Mouse (Mus musculus): ENCODE results near the gene Ndufb5. TPM values are rescaled to one million over a fixed set of nuclear protein-coding genes. Genes with fewer than 3 reads are reported as not detected.

Ndufb5 gene
- 79.3 TPM for total RNA-seq (2023)

DNA sequence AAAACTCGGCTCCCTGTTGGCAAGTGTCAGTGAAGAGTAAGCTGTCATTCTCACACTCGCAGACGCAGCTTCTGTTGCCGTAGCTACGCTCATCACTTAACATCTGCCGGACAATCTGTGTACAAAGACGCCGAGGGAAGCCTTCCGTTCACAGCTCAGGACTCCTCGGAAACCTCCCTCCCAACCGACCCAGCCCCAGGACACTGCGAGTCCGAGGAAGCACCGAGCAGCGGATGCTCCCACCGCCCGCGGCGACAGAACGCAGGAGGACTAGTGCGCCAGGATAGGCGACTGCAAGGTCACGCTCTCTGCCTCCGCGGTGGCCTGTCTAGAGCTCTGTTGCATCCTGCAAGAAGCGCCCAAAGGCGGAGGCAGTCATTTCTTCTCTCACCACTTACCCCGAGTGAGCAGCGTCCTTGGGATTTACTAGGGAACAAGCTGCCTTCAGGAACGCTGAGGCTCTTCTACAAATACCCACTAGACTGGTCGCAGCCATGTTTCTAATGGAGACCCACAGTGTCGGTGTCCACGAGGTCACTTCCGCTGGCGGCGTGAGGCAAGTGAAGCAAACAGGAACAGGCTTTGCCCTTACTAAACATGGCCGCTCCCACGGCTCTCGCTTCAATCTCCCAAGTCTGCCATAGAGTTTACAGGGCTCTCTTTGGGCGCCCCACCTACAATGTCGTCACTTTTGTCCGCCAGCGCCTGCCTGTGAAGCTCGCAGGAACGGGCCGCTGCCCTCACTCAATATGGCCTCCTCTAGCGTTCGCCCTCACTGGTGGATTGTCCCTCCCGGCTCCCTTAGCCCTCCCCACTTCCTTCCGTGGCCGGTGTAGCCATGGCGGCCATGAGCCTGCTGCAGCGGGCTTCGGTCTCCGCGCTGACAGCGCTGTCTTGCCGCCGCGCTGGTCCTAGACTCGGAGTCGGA, at the start of gene Ndufb5:
Gene Ndufb5, plus strand, starts transcription at position 747 of the 928 bp plus-strand sequence.

DNA sequence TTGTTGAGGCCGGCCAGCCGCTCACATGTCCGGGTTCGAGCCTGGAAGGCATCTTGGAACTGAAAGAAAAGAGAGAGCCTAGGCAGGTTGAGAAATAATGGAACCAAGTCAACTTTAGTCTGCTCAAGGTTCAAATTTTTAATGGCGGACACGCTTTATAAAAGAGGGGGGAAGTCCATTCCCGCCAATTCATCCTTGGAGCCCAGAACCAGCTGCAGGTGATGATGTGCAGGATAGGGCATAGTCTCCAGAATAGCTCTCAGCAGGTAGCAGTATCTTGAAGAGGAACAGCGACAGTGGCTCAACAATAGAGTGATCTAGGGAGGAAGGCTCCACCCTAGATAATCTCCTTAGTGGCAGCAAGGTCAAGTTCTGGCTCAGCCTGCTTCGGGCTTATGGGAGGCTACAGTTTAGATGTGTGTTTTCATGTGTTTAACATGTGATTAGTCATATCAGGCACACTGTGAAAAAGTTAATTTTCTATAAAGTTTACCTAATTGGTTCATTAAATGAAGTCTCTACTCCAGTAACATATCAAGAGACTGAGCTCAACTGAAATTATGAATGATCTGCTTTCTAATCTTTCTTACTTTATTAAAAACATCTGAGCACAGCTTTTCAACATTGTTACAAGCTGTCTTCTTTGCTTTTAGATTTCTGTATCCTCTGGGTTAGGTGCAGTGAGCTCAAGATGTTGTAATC, 31.0 kb upstream of the Ndufb5 start, which contains the start of gene Actl6a:
Gene Actl6a, plus strand, starts transcription at position 652 of the 702 bp plus-strand sequence.

GRCm38 (mm10) chr3:32737172-32737655, 424 bp downstream of the Ndufb5 start, which contains the start of gene Mrpl47:
TSS of gene Mrpl47 (minus strand) at chr3:32737605.

Other genes starting within 250 kb of the Ndufb5 start
- gene Kcnmb3, start 244.8 kb upstream of the Ndufb5 start, total RNA-seq (2023) = 1.1 TPM
- 47.6 TPM for gene Zfp639, start 226.7 kb upstream of the Ndufb5 start, total RNA-seq (2023)
- 43.4 TPM for gene Mfn1, start 207.5 kb upstream of the Ndufb5 start, total RNA-seq (2023)
- 22.2 TPM for gene Gnb4, start 120.4 kb upstream of the Ndufb5 start, total RNA-seq (2023)
- 65.5 TPM for gene Actl6a, start 30.7 kb upstream of the Ndufb5 start, total RNA-seq (2023)
- 8.3 TPM for gene Mrpl47, start 615 bp downstream of the Ndufb5 start, total RNA-seq (2023)
- gene Usp13, start 80.6 kb downstream of the Ndufb5 start, total RNA-seq (2023) = not detected